Comparison of ENCODE assay signal across 1 mouse cellular context in the genomic region with DNA sequence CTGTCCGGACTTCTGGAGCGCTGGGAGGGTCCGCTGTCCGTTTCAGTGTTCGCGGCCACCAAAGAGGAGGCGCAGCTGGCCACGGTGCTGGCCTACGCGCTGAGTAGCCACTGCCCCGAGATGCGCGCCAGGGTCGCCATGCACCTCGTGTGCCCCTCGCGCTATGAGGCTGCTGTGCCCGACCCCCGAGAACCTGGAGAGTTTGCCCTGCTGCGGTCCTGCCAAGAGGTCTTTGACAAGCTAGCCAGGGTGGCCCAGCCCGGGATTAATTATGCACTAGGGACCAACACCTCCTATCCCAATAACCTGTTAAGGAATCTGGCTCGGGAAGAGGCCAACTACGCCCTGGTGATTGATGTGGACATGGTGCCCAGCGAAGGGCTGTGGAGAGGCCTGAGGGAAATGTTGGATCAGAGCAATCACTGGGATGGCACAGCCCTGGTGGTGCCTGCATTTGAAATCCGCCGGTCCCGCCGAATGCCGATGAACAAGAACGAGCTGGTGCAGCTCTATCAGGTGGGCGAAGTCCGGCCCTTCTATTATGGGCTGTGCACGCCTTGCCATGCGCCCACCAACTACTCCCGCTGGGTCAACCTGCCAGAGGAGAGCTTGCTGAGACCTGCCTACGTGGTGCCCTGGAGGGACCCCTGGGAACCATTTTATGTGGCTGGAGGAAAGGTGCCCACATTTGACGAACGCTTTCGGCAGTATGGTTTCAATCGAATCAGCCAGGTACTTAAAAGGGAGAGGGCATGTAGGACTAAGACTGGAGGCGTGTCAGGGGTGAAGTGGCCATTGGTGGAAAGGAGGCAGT.
TF ChIP-seq lines count a peak whose summit lies in the region.

No protein-coding gene starts in this region.

TF ChIP-seq in CH12.LX, 34 proteins besides CTCF, POLR2A, EP300 and RAD21:
- TF ChIP-seq PAX5 (IDR thresholded peaks at IDR 0.05; ENCODE audit: low read length) (no peak), SIN3A (IDR thresholded peaks at IDR 0.05; ENCODE audit: low read length) (no peak), USF2 (conservative IDR thresholded peaks at IDR 0.05; ENCODE audit: low read depth, low read length) (no peak), HCFC1 (IDR thresholded peaks at IDR 0.05; ENCODE audit: low read depth, low read length) (no peak), ZMIZ1 (IDR thresholded peaks at IDR 0.05; ENCODE audit: low read depth, low read length) (no peak), ZC3H11A (IDR thresholded peaks at IDR 0.05; ENCODE audit: low read depth, low read length) (no peak), MAFK (IDR thresholded peaks at IDR 0.05; ENCODE audit: insufficient replicate concordance, low read length) (no peak)
